Mouse (Mus musculus): ENCODE measurements around the gene Pnma1.

DNA sequence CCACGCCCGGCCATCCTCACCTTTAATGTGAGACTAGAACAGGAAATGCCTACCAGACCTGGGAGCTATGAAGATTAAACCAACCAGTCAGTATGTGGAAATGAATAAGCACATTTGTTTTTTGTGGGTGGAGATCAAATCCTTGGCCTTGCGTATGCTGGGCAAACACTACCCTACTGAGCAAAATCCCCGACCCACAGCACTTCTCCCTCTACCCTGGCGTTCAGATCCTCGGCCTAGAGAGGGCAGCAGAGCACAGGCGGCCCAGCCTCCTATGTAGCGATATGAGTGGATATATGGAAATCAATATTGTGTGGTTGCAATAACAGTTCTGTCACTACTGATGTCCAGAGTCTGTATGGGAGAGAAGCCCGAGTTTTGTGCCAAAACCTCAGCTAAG, 14.8 kb upstream of the Pnma1 start:
- peak; percentile 90 for TF ChIP-seq CTCF (IDR thresholded peaks at IDR 0.05; ENCODE audit: low read depth)
- no peak for TF ChIP-seq EP300 (IDR thresholded peaks at IDR 0.05; ENCODE audit: low read depth)
